Mouse (Mus musculus) megakaryocyte, embryonic 14.5 days (primary cell): ENCODE measurements around the gene Fam174b.

Experiments
- FLI1 ChIP-seq: IDR thresholded peaks from 2 replicates; pipeline ENCODE4 v1.6.1; 2012; ENCODE audit warnings: low read length, inconsistent platforms, mixed read lengths
- GATA1 ChIP-seq: IDR thresholded peaks from 3 replicates; pipeline ENCODE4 v1.6.1; 2012; ENCODE audit warnings: mixed read lengths, low read length, inconsistent platforms, borderline replicate concordance

DNA sequence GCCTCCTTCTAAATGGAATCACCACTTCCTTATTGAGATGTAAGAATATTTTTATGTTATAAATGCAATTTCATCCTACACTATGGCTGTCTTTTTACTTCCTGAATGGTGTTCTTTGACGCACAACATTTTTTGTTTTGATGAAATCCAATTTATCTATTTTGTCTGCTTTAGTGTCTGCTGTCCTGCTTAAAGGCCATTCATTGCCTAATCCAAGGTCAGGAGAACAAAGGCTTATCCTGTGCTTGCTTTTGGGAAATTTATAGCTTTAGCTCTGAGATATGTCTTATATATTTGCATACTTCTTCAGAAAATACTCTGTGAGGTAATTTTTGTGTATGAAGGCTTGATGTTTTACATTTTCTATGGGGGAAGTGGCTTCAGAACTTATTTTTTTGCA lies 13.5 kb downstream of the Fam174b start:
- no peak for TF ChIP-seq GATA1
- TF ChIP-seq FLI1, result no peak
